Mouse (Mus musculus) layer of hippocampus, postnatal 36 days (tissue): ENCODE results near the gene Pde3a. TPM values are rescaled to one million over a fixed set of nuclear protein-coding genes. Genes with fewer than 3 reads are reported as not detected.

Experiments used
- DNase-seq, 2 experiments: peaks; one replicate each; pipeline ENCODE4 v3.0.0; 2022
- total RNA-seq, 2 experiments: library from RNA; stranded (reverse); gene quantifications; 2 replicates each; pipeline ENCODE4 v1.2.3; 2021

The Pde3a gene
- total RNA-seq, 2 experiments from 2014 or later: 2.4 to 2.9 TPM

DNA sequence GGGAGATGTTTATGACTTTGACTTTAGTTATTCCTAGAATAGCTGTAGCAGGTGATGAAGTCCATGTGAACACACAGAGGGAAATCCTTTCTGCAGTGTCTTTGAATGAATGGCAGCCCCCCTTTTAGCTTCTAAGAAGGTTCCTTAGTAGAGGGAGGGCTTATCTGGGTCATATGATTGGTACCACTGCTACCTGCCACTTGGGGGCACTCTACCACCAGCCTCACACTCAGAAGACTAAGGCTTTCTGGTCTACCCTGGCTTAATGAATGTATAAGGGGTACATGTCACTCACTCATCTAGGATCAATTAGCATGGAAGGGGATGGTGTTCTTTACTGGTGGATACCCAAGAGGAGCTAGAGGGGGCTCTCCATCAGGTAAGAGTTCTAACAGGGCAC lies 250.4 kb downstream of the Pde3a start:
- DNase-seq: no peak

DNA sequence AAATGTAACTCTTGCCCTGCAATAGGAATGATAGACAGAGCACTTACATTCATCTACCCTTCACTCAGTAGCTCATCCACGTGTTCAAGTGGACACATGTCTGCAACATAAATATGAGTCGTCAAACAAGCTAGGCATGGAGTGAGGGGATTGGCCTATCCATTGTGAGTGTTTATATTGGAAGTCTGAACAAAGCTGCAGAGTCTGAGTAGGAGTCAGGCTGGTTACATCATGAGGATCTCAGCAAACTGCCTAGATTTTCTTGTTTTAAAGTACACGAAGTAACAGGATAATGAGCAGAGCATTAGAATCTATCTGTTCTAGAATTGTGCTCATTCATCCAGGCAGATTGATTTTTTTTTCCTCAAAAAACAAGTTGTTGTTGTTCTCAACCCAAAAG lies 252.1 kb downstream of the Pde3a start:
- DNase-seq: no peak

- DNase-seq: no peak
Observed at GRCm38 (mm10) chr6:141522541-141522940, 273.5 kb downstream of the Pde3a start.

DNA sequence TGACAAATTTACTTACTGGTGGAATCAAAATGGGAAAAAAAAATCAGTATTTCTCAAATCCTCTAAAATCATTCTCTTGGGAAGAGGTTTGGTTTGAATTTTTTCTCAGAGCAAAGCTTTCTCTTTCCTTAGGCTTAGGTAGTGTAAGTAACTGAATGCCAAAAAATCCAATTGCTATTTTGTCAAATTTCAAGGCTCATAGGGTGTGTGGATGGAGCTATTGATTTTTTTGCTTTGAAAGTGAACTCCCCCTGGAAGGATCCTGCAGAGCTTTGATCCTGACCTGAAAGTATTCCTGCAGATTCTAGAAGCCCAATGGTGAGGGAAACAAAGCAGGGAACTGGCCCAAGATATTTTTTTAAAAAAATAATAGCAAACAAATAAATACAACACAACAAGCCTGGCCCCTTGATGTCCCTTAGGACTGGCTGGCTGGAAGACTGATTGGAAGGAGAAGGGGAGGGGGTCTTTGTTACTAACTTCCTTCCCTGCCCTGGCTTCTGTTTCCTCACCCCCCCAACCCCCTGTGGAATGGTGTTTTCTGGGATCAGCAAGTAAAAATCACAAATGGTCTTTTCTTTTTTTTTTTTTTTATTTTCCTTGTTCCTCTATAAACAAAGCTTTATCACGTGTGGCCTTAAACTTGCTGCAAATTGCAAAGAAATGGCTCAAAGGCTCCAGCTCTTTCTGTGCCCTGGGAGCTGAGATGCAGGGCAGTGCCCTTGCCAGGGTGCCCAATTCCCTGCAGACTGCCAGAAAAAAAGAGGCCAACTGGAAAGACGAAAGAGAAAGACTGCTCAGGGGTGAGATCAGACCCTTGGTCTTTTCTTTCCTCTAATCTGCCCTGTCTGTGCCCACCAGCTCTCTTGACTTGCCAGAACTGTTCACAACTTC lies 274.9 kb downstream of the Pde3a start, which contains the start of gene Slco1c1:
Gene Slco1c1, plus strand, starts transcription at position 622 of the 894 bp plus-strand sequence.
- peak; percentile 11 to 13 for DNase-seq

DNA sequence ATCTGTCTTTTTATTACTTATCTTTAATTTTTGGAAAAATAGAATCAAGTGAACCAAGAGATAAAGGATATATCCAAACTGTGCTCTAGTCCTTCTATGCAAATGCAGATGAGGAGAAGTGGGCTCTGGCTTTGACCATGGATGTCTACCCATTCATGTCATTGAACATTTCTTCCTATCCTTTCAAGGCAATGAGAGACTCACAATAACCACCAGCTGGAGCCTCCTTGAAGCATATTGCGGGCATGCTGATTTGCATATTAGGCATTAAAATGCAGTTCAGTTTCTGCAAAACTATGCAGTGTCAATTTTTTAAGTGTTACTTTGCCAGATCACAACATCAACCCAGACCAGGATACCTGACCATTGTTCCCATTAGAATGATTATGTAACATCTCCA lies 276.7 kb downstream of the Pde3a start:
- no peak for DNase-seq

- no peak for DNase-seq
Observed at GRCm38 (mm10) chr6:141530865-141531264, 281.8 kb downstream of the Pde3a start.

DNA sequence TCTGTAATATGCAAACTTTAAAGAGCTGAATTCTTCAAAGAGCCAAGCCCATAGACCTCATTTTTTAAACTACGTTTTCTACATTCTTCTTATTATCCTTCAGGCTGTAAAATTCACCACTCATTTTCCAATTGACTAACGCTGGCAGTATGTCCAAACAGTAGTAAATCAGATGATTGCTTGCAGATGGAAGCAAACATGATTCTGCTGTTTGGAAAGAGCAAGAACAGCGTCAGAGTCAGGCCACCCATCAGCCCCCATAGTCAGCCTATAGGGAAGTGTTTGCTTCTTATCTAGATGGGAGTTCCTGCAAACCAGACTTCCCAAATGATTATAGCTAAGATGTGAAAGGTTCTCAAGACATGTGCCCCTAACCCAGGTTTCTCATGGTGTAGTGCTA lies 288.2 kb downstream of the Pde3a start:
- no peak for DNase-seq

- DNase-seq: no peak
Observed at GRCm38 (mm10) chr6:141541136-141541535, 292.1 kb downstream of the Pde3a start.

GRCm38 (mm10) chr6:141543344-141543743 lies 294.3 kb downstream of the Pde3a start:
- no peak for DNase-seq
